Mouse (Mus musculus): ENCODE measurements at regions not wholly inside any gene's neighbourhood (a gene's known extent, or its start where the extent isn't known, plus 50 kb on each side); places are given as distances from the start of the nearest gene placed in this dataset.

GRCm38 (mm10) chr3:103464181-103464580 lies 110.8 kb upstream of the Syt6 start:
- DNase-seq (ENCODE audit: low read depth, low spot score), result no peak

- no peak for DNase-seq (ENCODE audit: low read depth, low spot score)
Observed at GRCm38 (mm10) chr3:103464729-103465128, 110.3 kb upstream of the Syt6 start.

- no peak for DNase-seq (ENCODE audit: low read depth, low spot score)
Observed at GRCm38 (mm10) chr3:103465132-103465690, 109.8 kb upstream of the Syt6 start.

DNA sequence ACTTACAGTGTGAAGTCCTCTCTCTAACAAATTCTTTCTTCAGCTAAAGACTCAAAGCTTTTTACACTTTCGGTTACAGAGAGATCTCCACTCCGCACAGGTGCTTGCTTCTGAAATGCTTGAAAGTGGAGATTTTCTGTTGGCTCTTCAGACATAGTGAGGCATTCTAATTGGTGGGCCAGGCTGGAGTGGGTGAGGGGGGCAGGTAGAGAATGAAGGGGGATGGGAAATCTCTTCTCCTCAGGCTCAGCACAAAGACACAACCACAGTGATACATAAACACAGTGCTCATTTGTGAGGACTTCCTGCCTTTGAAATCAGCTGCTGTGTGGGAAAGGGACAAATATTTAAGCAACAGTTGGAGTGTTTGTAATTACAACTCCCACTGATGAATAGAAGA lies 109.1 kb upstream of the Syt6 start:
- DNase-seq (ENCODE audit: low read depth, low spot score), result no peak

GRCm38 (mm10) chr3:103470586-103471400 lies 104.2 kb upstream of the Syt6 start:
- DNase-seq (ENCODE audit: low read depth, low spot score), result no peak

GRCm38 (mm10) chr3:103472598-103472997 lies 102.4 kb upstream of the Syt6 start:
- no peak for DNase-seq (ENCODE audit: low read depth, low spot score)

GRCm38 (mm10) chr3:103473336-103473735 lies 101.7 kb upstream of the Syt6 start:
- DNase-seq (ENCODE audit: low read depth, low spot score), result no peak

DNA sequence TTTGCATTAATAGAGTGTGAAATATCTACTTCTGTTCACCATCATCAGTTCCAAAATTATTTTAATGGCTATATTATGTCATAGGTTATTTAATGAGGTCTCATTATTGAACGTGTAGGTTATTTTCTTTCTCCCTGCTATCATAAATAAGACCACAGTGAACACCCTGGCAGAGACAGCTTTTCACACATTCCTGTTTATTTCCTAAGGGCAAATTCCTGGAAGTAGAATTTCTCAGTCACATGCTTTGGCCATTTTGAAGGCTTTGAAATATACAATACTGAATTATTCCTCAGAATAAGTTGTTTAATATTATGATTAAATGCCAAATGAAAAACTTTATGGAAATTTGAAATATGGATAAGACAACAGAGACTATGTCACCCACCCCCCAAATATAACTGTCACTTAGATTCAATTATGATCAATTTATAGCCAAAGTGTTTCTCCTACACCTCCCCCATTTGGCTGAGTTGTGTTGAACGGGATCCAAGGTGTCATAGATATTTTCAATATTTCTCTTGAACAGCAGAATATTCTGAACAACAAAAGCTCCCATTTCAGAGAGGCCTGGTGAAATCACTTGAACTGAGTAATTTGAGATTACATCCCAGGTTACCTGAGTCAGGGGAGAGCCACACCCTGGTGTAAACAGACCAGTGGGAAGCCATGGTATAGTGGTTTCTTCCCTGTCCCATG lies 95.0 kb upstream of the Syt6 start:
- DNase-seq (ENCODE audit: low read depth, low spot score), result no peak

GRCm38 (mm10) chr3:103480676-103481075 lies 94.4 kb upstream of the Syt6 start:
- no peak for DNase-seq (ENCODE audit: low read depth, low spot score)

GRCm38 (mm10) chr3:103483316-103483715 lies 91.7 kb upstream of the Syt6 start:
- DNase-seq (ENCODE audit: low read depth, low spot score), result no peak

DNA sequence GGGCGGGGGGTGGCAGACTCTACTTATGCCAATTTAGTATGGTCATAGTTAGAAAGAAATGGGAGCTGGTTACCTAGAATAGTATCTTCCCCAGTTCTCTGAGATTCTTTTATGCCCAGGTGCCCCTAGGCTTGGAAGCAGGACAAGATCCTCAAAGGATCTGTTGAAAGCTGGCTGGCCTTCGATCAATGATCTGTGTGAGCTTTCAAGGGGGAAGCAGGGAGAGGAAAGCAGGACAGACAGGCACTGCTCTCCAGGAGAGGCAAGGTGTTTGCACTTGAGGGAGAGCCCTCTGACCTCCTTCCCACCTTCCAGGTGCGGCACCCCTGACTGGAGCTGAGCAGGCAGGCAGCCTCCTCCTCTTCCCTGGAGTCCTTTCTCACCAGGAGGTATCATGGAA lies 91.3 kb upstream of the Syt6 start:
- no peak for DNase-seq (ENCODE audit: low read depth, low spot score)

DNA sequence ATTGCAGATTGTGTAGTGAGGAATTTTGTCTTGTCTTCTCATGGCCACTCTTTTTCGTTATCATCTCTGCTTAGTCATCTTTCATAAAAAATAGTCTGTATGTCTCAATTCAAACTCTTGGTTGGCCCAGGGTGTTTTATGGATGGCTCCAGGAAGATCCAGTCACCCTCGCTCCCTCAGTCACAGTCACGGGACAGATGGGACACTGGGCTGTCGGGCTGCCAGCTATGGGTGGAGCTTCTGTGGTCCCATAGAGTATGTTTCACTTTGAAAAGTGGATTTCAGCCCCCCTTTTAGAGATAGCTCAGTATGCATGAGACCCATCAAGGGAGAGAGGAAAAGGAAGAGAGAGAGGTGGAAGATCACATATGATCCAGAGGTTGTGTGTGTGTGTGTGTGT lies 85.2 kb upstream of the Syt6 start:
- no peak for DNase-seq (ENCODE audit: low read depth, low spot score)

- no peak for DNase-seq (ENCODE audit: low read depth, low spot score)
Observed at GRCm38 (mm10) chr3:103490966-103491365, 84.1 kb upstream of the Syt6 start.

- no peak for DNase-seq (ENCODE audit: low read depth, low spot score)
Observed at GRCm38 (mm10) chr3:103492211-103492610, 82.8 kb upstream of the Syt6 start.

DNA sequence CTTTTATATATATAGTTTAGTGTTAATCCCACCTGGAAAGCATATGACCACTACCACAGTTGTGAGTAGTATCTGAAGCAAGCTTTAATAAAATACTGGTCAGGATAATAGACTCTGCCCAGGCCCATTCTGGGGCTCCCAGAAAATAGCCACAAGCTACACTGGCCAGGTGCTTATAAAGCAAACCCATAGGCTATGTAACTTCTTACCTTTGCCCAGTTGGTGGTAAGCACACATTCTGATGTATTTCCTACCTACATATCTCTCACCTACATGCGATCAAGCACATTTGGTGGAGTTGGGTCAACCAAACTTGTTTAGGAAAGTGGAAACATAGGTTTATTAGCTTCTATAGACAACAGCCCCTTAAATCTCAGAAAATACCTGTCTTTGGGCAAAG lies 81.4 kb upstream of the Syt6 start:
- DNase-seq (ENCODE audit: low read depth, low spot score), result no peak

GRCm38 (mm10) chr3:103494043-103494442 lies 81.0 kb upstream of the Syt6 start:
- no peak for DNase-seq (ENCODE audit: low read depth, low spot score)

- DNase-seq (ENCODE audit: low read depth, low spot score), result no peak
Observed at GRCm38 (mm10) chr3:103496083-103496482, 78.9 kb upstream of the Syt6 start.

GRCm38 (mm10) chr3:103496683-103497082 lies 78.3 kb upstream of the Syt6 start:
- DNase-seq (ENCODE audit: low read depth, low spot score), result no peak

DNA sequence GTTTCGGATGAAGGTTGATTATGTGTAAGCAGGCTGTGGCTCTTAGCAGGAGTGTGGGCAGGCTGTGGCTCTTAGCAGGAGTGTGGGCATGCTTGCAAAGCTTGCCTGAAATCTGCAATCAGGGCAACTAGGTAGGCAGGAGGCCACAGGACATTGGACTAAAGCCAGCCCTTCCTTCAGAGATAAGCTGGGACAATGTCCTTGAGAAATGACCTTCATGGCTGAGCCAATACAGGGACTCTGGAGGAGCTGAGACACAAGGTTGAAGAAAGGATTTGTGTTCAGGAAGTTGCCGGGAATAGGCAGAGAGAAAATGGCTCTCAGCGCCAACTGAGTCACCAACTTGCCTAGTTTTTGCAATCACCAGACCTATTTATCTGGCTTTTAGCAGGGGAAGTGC lies 77.3 kb upstream of the Syt6 start:
- DNase-seq (ENCODE audit: low read depth, low spot score), result no peak

DNA sequence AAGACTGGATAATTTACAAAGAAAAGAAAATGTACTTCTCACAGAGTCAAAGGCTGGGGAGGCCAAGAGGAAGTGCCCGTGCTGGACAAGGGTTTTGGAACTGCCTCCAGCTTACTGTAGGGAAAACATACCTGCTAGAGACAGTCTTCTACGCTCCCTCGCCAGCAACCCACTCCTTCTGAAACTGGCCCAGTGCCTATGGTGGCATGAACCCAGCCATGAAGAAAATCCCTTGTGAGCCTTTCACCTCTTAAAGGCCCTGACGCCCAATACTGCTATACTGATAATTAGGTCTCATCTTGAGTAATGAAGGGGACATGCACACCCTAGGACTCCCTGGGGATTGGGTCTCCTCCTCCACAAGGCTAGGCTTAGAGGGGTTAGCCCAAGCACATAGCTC lies 76.6 kb upstream of the Syt6 start:
- no peak for DNase-seq (ENCODE audit: low read depth, low spot score)

DNA sequence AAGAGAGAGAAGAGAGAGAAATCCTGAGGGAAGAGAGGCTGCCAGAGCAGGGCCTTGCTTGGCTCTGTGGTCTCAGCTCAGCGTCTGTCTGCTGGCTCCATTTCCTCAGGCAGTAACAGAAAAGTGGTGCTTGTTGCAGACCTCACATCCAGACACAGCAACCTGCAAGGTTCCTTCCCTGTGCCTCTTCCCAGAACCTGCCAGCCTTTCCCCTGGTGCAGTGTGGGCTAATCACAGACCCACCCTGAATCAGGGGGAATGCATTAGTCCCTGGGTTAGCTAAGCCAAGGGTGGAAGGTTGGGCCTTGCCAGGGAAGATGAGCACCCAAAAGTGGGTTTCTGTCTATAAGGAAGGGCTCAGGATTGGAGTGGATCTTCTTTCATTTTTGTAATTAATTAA lies 75.2 kb upstream of the Syt6 start:
- no peak for DNase-seq (ENCODE audit: low read depth, low spot score)

DNA sequence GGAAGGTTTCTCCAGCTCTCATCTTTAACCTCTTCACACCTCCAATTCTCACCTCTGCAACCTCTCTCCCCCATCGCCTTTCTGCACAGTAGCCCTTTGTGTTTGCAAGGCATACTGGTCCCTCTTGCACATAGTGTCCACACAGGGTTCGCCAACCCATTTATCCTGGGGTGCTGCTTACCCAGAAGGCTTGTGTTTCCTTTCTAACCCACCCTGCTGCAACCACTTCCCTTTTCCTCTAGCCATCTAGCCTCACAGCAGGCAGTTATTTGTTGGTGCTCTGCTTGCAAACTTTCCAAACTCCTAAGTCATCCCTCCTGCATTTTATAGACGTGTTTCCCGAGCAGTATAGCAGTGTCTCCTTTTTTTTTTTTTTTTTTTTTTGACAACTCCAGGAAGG lies 74.7 kb upstream of the Syt6 start:
- DNase-seq (ENCODE audit: low read depth, low spot score), result no peak

DNA sequence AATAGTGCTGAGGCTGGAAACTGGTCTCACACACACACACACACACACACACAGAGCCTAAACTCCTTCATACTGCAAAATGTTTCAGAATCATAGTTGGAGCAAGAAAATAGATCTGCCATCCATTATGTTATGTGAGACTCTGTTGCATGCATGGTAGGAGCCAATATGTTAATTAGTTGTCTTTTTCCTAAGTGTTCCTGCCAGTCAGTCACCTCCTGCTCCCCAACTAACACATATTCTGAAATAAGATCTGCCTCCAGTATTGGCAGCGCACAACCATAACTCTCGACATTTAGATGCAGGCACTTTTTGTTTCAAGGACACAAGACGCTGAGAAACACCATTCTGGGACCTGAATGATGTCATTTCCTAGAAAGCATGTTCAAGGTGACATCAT lies 70.9 kb upstream of the Syt6 start:
- no peak for DNase-seq (ENCODE audit: low read depth, low spot score)

All from embryo, embryonic 11.5 days (tissue).